Mouse (Mus musculus): ENCODE data around the gene Prss58.

Gene Prss58

DNA sequence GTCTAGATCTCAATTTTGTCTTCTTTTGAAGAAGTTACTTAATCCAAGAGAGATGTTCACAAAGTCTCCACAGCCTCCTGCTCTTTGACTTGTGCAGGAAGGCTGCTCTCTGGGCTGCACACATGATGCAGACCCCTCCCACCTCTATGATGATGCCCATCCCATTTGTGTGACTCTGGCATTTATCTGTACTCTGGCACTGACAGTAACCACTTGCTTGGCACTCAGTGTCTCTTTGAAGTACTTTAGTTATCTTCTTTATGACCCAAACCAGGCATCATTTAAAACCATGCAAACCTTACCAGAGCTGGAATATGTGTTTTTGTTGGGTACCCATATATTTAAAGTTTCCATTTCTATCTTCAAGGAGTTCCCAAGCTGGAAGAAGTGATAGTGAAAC lies at the start of gene Prss58:
Gene Prss58, minus strand, starts transcription at position 101 of the 400 bp plus-strand sequence.
- in situ Hi-C loops (cut with MseI, MboI), result no loop called here

GRCm38 (mm10) chr6:40940457-40940856 lies 40.3 kb upstream of the Prss58 start, which contains the start of gene 1700074P13Rik:
1700074P13Rik (minus strand) TSS chr6:40940557.
- in situ Hi-C loops (cut with MseI, MboI), result no loop called here

DNA sequence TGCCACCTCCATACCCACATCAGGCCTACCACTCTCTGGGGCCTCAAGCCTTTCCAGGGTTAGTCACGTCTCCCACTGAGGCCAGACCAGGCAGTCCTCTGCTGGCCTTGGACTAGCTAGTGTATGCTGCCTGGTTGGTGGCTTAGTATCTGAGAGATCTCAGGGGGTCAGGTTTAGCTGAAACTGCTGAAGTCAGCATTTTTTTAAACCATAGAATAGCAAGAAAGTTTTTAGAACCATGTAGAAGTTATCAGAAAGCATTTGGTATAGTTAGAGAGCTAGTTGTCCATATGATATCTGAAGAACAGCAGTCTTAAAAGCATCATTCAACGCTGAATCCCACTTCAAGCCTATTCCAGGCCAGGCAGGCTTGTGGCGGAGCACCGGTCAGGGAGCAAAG lies 19.8 kb upstream of the Prss58 start:
- in situ Hi-C loops (cut with MseI, MboI), result no loop called here

DNA sequence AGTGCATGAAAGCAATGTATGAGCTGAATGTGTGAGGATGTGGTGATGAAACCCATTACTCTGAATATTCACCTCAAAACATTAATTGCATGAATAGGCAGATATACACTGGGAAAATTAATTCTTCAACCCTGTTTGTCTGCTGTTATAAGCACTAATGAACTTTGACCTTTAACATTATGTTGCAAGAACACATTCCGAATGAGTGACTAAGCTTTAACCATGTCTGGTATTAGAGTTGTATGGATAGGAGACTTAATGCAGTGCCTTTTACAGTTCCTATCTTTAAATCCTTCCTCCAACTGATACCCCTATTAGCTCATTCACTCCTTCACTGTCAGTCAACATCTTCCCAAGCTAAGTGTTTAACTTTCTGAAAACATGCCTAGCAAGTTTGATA lies 5.5 kb downstream of the Prss58 start:
- in situ Hi-C loops (cut with MseI, MboI), result no loop called here

GRCm38 (mm10) chr6:40893577-40893976 lies 6.6 kb downstream of the Prss58 start:
- in situ Hi-C loops (cut with MseI, MboI), result no loop called here

GRCm38 (mm10) chr6:40891754-40892153 lies 8.4 kb downstream of the Prss58 start:
- in situ Hi-C loops (cut with MseI, MboI), result no loop called here

GRCm38 (mm10) chr6:40890973-40891372 lies 9.2 kb downstream of the Prss58 start:
- in situ Hi-C loops (cut with MseI, MboI), result no loop called here

DNA sequence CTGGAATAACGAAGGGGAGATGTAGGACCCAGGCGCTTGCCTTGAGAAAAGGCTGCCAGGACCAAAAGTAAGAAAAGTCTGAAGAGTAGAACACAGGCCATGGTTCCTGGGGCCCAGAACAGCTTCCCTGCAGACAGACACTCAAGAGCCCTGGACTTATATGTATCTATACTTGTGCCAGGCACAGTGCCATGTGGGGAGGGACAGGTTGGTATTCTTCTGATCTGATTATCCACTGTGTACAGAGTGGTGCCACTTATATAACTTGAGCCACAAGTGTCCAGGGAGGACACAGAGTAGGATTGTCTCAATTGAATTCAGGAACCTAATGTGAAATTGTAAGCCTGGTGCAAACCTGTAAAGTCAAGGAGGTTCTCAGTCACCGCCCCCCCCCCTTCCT lies 12.8 kb downstream of the Prss58 start, which contains the start of gene Moxd2:
Gene Moxd2, minus strand, starts transcription at position 101 of the 400 bp plus-strand sequence.
- in situ Hi-C loops (cut with MseI, MboI), result no loop called here

DNA sequence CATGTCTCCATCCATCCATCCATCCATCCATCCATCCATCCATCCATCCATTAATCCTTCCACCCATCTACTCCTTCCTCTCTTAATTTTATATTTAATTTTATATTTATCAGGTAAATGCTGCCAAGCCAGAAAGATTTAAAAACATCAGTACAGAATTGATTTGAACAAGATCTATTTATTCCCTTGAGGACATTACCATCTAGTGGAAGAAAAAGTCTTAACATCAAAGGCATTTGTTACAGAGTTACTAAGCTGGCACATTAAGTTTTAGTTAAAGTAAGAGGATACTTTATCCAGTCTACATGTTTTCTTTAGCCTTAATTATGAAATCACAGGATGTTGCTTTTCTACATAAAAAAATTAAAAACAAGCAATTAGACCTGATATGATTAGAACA lies 54.9 kb downstream of the Prss58 start:
- in situ Hi-C loops (cut with MseI, MboI), result no loop called here

Measured in mouse trophoblast stem cell (cell line).